Mouse (Mus musculus) small intestine, adult 2 months (tissue): ENCODE measurements at regions not wholly inside any gene's neighbourhood (a gene's known extent, or its start where the extent isn't known, plus 50 kb on each side); places are given as distances from the start of the nearest gene placed in this dataset.

Source experiments
- CTCF ChIP-seq: fragments of 200-500 bp; IDR thresholded peaks from 2 replicates; pipeline ENCODE4 v1.5.1; 2012; ENCODE audit warnings: low read depth, mild to moderate bottlenecking, control low read depth, inconsistent platforms, low read length, moderate library complexity, mixed read lengths; ENCODE audit not compliant: insufficient replicate concordance, insufficient read length; ENCODE audit errors: extremely low read depth
- POLR2A ChIP-seq: fragments of 200-500 bp; IDR thresholded peaks from 2 replicates; pipeline ENCODE4 v1.6.1; 2012; ENCODE audit warnings: low read depth, mild to moderate bottlenecking, control low read depth, inconsistent platforms, low read length, moderate library complexity

DNA sequence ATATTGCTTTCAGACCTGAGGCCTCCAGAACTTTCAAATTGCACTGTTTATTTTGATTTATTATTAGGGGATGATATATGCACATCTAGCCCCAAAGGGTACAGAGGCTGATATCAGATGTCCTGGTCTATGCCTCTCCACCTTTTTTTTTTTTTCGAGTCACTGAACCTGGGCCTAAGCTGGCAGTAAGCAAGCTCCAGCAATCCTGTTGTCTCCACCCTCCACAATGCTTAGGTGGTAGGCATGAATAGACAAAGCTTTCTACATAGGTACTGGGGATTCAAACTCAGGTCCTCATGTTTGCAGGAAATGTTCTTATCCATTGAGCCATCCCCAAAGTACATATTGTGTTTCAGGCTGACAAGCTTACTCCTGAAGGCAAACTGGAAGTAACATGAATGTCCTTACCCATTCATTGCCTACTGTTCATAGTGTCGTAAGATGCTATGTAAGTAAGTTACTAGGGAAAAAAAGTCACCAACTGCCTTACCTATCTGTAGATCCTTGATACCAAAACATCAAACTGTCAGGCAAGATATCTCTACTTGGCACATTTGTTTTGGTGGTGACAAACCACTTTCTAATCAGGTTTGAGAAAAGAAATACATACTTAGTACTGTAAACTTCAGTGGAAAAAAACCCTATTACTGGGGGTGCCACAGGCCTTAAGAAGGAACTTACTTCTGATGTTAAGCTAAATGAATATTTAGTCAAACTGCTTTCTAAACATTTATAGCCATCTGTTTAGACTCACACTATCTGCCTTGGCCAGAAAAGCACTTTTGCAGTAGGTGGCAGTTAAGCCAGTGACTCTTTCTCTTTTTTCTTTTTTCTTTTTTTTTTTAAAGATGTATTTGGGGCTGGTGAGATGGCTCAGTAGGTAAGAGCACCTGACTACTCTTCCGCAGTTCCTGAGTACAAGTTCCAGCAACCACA is 85.8 kb upstream of the Tbl1x start:
- TF ChIP-seq CTCF (no peak), POLR2A (no peak)
